Mouse (Mus musculus) spleen, adult 2 months (tissue): ENCODE measurements at regions not wholly inside any gene's neighbourhood (a gene's known extent, or its start where the extent isn't known, plus 50 kb on each side); places are given as distances from the start of the nearest gene placed in this dataset.

Experiments used
- CTCF ChIP-seq: fragments of 200-500 bp; IDR thresholded peaks from 2 replicates; pipeline ENCODE4 v1.5.1; 2011; ENCODE audit warnings: mild to moderate bottlenecking, inconsistent platforms; ENCODE audit not compliant: insufficient read depth, insufficient read length, insufficient replicate concordance; ENCODE audit errors: extremely low read depth
- POLR2A ChIP-seq: fragments of 200-500 bp; IDR thresholded peaks from 2 replicates; pipeline ENCODE4 v1.6.1; 2011; ENCODE audit warnings: low read depth, low read length, inconsistent platforms

- no peak for TF ChIP-seq CTCF
- TF ChIP-seq POLR2A, result no peak
These were observed 95.7 kb downstream of the Tmco5 start for GRCm38 (mm10) chr2:116974152-116974551.
